Mouse (Mus musculus): Measurements from ENCODE around the gene Slc36a3. TPM values are rescaled to one million over a fixed set of nuclear protein-coding genes. Genes with fewer than 3 reads are reported as not detected.
A peak's percentile ranks its signal among the peaks of the same experiment; 100 is the strongest.

Slc36a3 gene
- polyA plus RNA-seq, 1 experiment from 2014 or later = not detected

GRCm38 (mm10) chr11:55179856-55180255 lies 28.3 kb upstream of the Slc36a3 start:
- DNase-seq (ENCODE audit: low spot score) (no peak), ATAC-seq (ENCODE audit: low FRiP score) (no peak)
- 96% methylated on average over 3 of the region's 3 CpGs for WGBS

GRCm38 (mm10) chr11:55178830-55179229 lies 27.3 kb upstream of the Slc36a3 start:
- H3K9me3 ChIP-seq (ENCODE audit: control insufficient read depth, low read length) = no peaks in the 10 kb centered on the region
- no peaks in the 10 kb centered on the region for H3K4me1 ChIP-seq (replicated peaks; ENCODE audit: control insufficient read depth, insufficient read depth, low read length)
- DNase-seq (ENCODE audit: low spot score) = no peak
- H3K27ac ChIP-seq = no peak overlapping the region
- no peak for ATAC-seq (ENCODE audit: low FRiP score)
- H3K9ac ChIP-seq = no peak overlapping the region
- H3K27me3 ChIP-seq (ENCODE audit: control insufficient read depth, insufficient read depth, low read length) = no peaks in the 10 kb centered on the region
- H3K4me2 ChIP-seq (replicated peaks) = no peak overlapping the region
- no peak overlapping the region for H3K4me3 ChIP-seq (replicated peaks; ENCODE audit: low read length)
- 85% methylated on average over 4 of the region's 4 CpGs for WGBS
- H3K36me3 ChIP-seq (replicated peaks; ENCODE audit: control insufficient read depth, insufficient read depth) = no peaks in the 10 kb centered on the region

More at GRCm38 (mm10) chr11:55179856-55180255, 28.3 kb upstream of the Slc36a3 start:
- Histone ChIP-seq H3K4me1 (replicated peaks; ENCODE audit: control insufficient read depth, insufficient read depth, low read length) (no peaks in the 10 kb centered on the region), H3K4me2 (replicated peaks) (no peak overlapping the region), H3K4me3 (replicated peaks; ENCODE audit: low read length) (no peak overlapping the region), H3K36me3 (replicated peaks; ENCODE audit: control insufficient read depth, insufficient read depth) (no peaks in the 10 kb centered on the region), H3K27ac (no peak overlapping the region), H3K9ac (no peak overlapping the region), H3K27me3 (ENCODE audit: control insufficient read depth, insufficient read depth, low read length) (no peaks in the 10 kb centered on the region), H3K9me3 (ENCODE audit: control insufficient read depth, low read length) (no peaks in the 10 kb centered on the region)

- DNase-seq (ENCODE audit: low spot score) = no peak
- Histone ChIP-seq H3K4me2 (replicated peaks) (no peak overlapping the region), H3K4me1 (replicated peaks; ENCODE audit: control insufficient read depth, insufficient read depth, low read length) (no peaks in the 10 kb centered on the region), H3K27ac (no peak overlapping the region), H3K36me3 (replicated peaks; ENCODE audit: control insufficient read depth, insufficient read depth) (no peaks in the 10 kb centered on the region), H3K9ac (no peak overlapping the region), H3K27me3 (ENCODE audit: control insufficient read depth, insufficient read depth, low read length) (no peaks in the 10 kb centered on the region), H3K4me3 (replicated peaks; ENCODE audit: low read length) (no peak overlapping the region), H3K9me3 (ENCODE audit: control insufficient read depth, low read length) (no peaks in the 10 kb centered on the region)
- ATAC-seq (ENCODE audit: low FRiP score) = no peak
- 75% methylated on average over 4 of the region's 4 CpGs for WGBS
Measured at GRCm38 (mm10) chr11:55170501-55170900, 19.0 kb upstream of the Slc36a3 start.

GRCm38 (mm10) chr11:55168914-55169313 lies 17.4 kb upstream of the Slc36a3 start:
- no peak for DNase-seq (ENCODE audit: low spot score)
- H3K27me3 ChIP-seq (ENCODE audit: control insufficient read depth, insufficient read depth, low read length) = no peaks in the 10 kb centered on the region
- no peaks in the 10 kb centered on the region for H3K36me3 ChIP-seq (replicated peaks; ENCODE audit: control insufficient read depth, insufficient read depth)
- no peaks in the 10 kb centered on the region for H3K9me3 ChIP-seq (ENCODE audit: control insufficient read depth, low read length)
- ATAC-seq (ENCODE audit: low FRiP score) = no peak
- 88% methylated on average over 6 of the region's 6 CpGs for WGBS
- no peak overlapping the region for H3K27ac ChIP-seq
- no peak overlapping the region for H3K4me2 ChIP-seq (replicated peaks)
- no peak overlapping the region for H3K4me3 ChIP-seq (replicated peaks; ENCODE audit: low read length)
- H3K4me1 ChIP-seq (replicated peaks; ENCODE audit: control insufficient read depth, insufficient read depth, low read length) = no peaks in the 10 kb centered on the region
- no peak overlapping the region for H3K9ac ChIP-seq

- DNase-seq (ENCODE audit: low spot score) (no peak), ATAC-seq (ENCODE audit: low FRiP score) (no peak)
- H3K4me2 ChIP-seq (replicated peaks) = no peak overlapping the region
- no peaks in the 10 kb centered on the region for H3K4me1 ChIP-seq (replicated peaks; ENCODE audit: control insufficient read depth, insufficient read depth, low read length)
- no peaks in the 10 kb centered on the region for H3K36me3 ChIP-seq (replicated peaks; ENCODE audit: control insufficient read depth, insufficient read depth)
- no peaks in the 10 kb centered on the region for H3K9me3 ChIP-seq (ENCODE audit: control insufficient read depth, low read length)
- no peaks in the 10 kb centered on the region for H3K27me3 ChIP-seq (ENCODE audit: control insufficient read depth, insufficient read depth, low read length)
- no peak overlapping the region for H3K9ac ChIP-seq
- WGBS = 82% methylated on average over 4 of the region's 4 CpGs
- no peak overlapping the region for H3K4me3 ChIP-seq (replicated peaks; ENCODE audit: low read length)
- H3K27ac ChIP-seq = no peak overlapping the region
Measured at GRCm38 (mm10) chr11:55168504-55168903, 17.0 kb upstream of the Slc36a3 start.

- WGBS = 93% methylated on average over 6 of the region's 7 CpGs
Measured at GRCm38 (mm10) chr11:55165748-55166147, 14.2 kb upstream of the Slc36a3 start.

GRCm38 (mm10) chr11:55164723-55165122 lies 13.2 kb upstream of the Slc36a3 start:
- no peak overlapping the region for H3K4me3 ChIP-seq (replicated peaks; ENCODE audit: low read length)
- no peaks in the 10 kb centered on the region for H3K27me3 ChIP-seq (ENCODE audit: control insufficient read depth, insufficient read depth, low read length)
- H3K27ac ChIP-seq = no peak overlapping the region
- no peak overlapping the region for H3K9ac ChIP-seq
- no peak overlapping the region for H3K4me2 ChIP-seq (replicated peaks)
- no peaks in the 10 kb centered on the region for H3K4me1 ChIP-seq (replicated peaks; ENCODE audit: control insufficient read depth, insufficient read depth, low read length)
- 51% methylated on average over 3 of the region's 3 CpGs for WGBS
- ATAC-seq (ENCODE audit: low FRiP score) (no peak), DNase-seq (ENCODE audit: low spot score) (no peak)
- H3K9me3 ChIP-seq (ENCODE audit: control insufficient read depth, low read length) = no peaks in the 10 kb centered on the region
- no peaks in the 10 kb centered on the region for H3K36me3 ChIP-seq (replicated peaks; ENCODE audit: control insufficient read depth, insufficient read depth)

More at GRCm38 (mm10) chr11:55165748-55166147, 14.2 kb upstream of the Slc36a3 start:
- no peak for DNase-seq (ENCODE audit: low spot score)
- no peak overlapping the region for H3K4me2 ChIP-seq (replicated peaks)
- H3K4me3 ChIP-seq (replicated peaks; ENCODE audit: low read length) = no peak overlapping the region
- H3K4me1 ChIP-seq (replicated peaks; ENCODE audit: control insufficient read depth, insufficient read depth, low read length) = no peaks in the 10 kb centered on the region
- no peak overlapping the region for H3K27ac ChIP-seq
- no peaks in the 10 kb centered on the region for H3K27me3 ChIP-seq (ENCODE audit: control insufficient read depth, insufficient read depth, low read length)
- H3K9me3 ChIP-seq (ENCODE audit: control insufficient read depth, low read length) = no peaks in the 10 kb centered on the region
- H3K36me3 ChIP-seq (replicated peaks; ENCODE audit: control insufficient read depth, insufficient read depth) = no peaks in the 10 kb centered on the region
- no peak for ATAC-seq (ENCODE audit: low FRiP score)
- H3K9ac ChIP-seq = no peak overlapping the region

- H3K27me3 ChIP-seq (ENCODE audit: control insufficient read depth, insufficient read depth, low read length) = no peaks in the 10 kb centered on the region
- no peak overlapping the region for H3K9ac ChIP-seq
- no peaks in the 10 kb centered on the region for H3K36me3 ChIP-seq (replicated peaks; ENCODE audit: control insufficient read depth, insufficient read depth)
- H3K4me3 ChIP-seq (replicated peaks; ENCODE audit: low read length) = no peak overlapping the region
- no peak overlapping the region for H3K27ac ChIP-seq
- 53% methylated on average over 9 of the region's 9 CpGs for WGBS
- no peak for ATAC-seq (ENCODE audit: low FRiP score)
- DNase-seq (ENCODE audit: low spot score) = no peak
- H3K4me1 ChIP-seq (replicated peaks; ENCODE audit: control insufficient read depth, insufficient read depth, low read length) = no peaks in the 10 kb centered on the region
- H3K4me2 ChIP-seq (replicated peaks) = no peak overlapping the region
- no peaks in the 10 kb centered on the region for H3K9me3 ChIP-seq (ENCODE audit: control insufficient read depth, low read length)
Measured at GRCm38 (mm10) chr11:55162670-55163069, 11.2 kb upstream of the Slc36a3 start.

- 54% methylated on average over 13 of the region's 13 CpGs for WGBS
- ATAC-seq (ENCODE audit: low FRiP score) (no peak), DNase-seq (ENCODE audit: low spot score) (peak; percentile 72)
- no peak overlapping the region for H3K27ac ChIP-seq
- H3K9ac ChIP-seq = no peak overlapping the region
- no peaks in the 10 kb centered on the region for H3K27me3 ChIP-seq (ENCODE audit: control insufficient read depth, insufficient read depth, low read length)
- no peak overlapping the region for H3K4me2 ChIP-seq (replicated peaks)
- H3K4me1 ChIP-seq (replicated peaks; ENCODE audit: control insufficient read depth, insufficient read depth, low read length) = no peaks in the 10 kb centered on the region
- no peaks in the 10 kb centered on the region for H3K36me3 ChIP-seq (replicated peaks; ENCODE audit: control insufficient read depth, insufficient read depth)
- no peak overlapping the region for H3K4me3 ChIP-seq (replicated peaks; ENCODE audit: low read length)
- no peaks in the 10 kb centered on the region for H3K9me3 ChIP-seq (ENCODE audit: control insufficient read depth, low read length)
Measured at GRCm38 (mm10) chr11:55158785-55159359, 7.4 kb upstream of the Slc36a3 start.

- no peak for DNase-seq (ENCODE audit: low spot score)
- no peaks in the 10 kb centered on the region for H3K4me1 ChIP-seq (replicated peaks; ENCODE audit: control insufficient read depth, insufficient read depth, low read length)
- no peak overlapping the region for H3K4me2 ChIP-seq (replicated peaks)
- no peaks in the 10 kb centered on the region for H3K9me3 ChIP-seq (ENCODE audit: control insufficient read depth, low read length)
- ATAC-seq (ENCODE audit: low FRiP score) = no peak
- H3K4me3 ChIP-seq (replicated peaks; ENCODE audit: low read length) = no peak overlapping the region
- H3K9ac ChIP-seq = no peak overlapping the region
- H3K27me3 ChIP-seq (ENCODE audit: control insufficient read depth, insufficient read depth, low read length) = no peaks in the 10 kb centered on the region
- 84% methylated on average over 6 of the region's 6 CpGs for WGBS
- H3K36me3 ChIP-seq (replicated peaks; ENCODE audit: control insufficient read depth, insufficient read depth) = no peaks in the 10 kb centered on the region
- no peak overlapping the region for H3K27ac ChIP-seq
Measured at GRCm38 (mm10) chr11:55155070-55155421, 3.5 kb upstream of the Slc36a3 start.
